Mouse (Mus musculus) layer of hippocampus, adult 9-10 months (tissue): ENCODE measurements around the gene Pax5.

Experiments
- DNase-seq: peaks from one replicate; pipeline ENCODE4 v3.0.0; 2022; ENCODE audit warnings: low spot score

The Pax5 gene

GRCm38 (mm10) chr4:44705967-44706366, 4.3 kb downstream of the Pax5 start:
- no peak for DNase-seq

DNA sequence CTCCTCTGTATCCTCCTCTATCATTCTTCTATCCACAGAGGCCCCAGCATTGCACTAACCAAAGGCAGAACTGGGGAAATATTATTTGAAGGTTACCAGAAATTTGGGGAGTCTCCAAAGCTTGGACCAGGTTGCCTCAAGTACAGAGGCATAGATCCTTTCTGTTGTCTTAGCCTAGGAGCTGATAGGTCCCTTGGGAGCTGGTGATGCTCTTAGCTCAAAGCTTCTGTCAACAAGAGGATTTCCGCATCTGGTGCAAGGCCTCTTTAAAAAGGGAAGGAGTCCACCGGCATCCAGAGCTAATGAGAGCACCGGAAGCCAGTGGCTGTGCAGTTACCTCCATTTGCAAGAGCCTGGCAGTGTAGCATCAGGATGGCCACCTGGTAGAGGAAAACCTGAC, 5.1 kb downstream of the Pax5 start:
- no peak for DNase-seq

DNA sequence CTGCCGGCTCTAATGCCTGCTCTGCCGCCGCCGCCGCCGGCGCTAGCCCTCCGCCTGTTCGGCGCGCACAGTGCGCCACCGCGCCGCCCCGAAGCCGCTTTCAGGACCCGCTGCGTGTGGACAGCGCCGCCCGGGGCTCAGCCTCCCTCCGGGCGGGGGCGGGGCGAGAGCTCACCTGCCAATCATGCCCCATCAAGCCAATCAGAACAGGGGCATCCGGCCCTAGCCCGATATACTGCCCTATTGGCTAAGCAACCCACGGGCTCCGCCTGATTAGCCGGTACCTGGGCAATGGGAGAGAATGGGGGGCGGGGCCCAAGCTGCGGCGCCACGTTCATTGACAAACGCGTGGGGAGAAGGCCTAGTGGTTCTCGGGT, 5.9 kb downstream of the Pax5 start:
- no peak for DNase-seq

GRCm38 (mm10) chr4:44703686-44704368, 6.5 kb downstream of the Pax5 start:
- DNase-seq, result no peak

DNA sequence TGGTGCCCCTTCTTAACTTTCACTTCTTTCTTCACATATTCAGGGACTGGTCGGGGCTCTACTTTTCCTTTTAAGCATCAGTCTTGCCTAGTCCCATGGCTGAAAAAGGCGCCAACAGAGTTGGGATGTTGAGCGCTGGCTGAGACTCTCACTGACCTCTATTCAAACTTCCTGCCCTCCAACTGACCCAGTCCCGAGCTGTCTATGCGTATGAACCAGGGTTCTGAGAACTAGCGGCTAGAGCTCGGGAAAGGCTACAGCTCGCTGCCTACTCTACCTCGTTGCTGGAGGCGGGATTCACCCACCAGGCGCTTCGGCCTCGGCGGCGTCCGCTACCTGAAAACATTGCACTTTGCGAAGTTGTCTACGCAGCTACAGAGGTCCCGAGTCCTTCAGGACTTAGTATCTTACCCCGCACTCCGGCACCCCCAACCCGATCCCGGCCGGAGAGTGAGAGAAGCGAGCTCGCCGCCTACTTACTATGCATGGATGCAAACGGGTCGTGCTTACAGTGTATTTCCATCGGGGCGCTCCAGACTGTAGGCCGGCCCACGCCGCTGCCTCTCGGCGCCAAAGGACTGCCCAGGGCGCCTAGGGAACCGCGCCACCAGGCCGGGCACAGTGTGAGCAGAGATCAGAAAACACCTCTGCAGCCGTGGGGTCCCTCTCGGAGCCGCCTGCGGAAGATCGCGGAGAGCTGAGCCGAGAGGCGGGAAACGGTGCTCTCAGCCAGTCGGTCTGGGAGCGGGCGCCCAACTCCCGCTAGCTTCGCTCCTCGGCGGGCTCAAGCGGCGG, 7.2 kb downstream of the Pax5 start:
- DNase-seq, result no peak

DNA sequence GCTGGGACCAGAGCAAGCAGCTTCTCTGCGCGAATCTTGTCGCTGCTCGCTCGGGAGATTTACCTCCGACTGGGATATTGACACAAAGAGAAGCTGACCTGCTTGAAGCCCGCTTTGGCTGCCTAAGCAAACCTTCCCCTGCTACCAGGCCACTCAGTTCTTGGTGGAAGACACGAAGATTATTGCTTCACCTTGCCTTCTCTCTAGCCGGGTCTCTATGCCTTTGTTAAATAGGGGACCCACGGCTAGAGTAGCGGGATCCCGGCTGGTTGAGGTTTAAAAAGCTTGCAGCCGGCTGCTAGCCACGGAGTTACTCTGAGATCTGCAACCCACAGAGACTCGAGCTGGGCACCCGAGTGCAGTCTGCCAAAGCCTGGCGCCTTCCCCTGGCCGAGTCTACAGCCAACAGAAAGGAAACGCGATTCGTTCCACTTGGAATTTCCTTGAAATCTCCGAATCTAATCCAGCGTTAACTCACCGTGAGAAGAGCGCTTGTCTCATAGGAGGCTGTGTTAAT, 8.2 kb downstream of the Pax5 start:
- DNase-seq, result no peak

GRCm38 (mm10) chr4:44701513-44701912, 8.8 kb downstream of the Pax5 start:
- DNase-seq, result no peak

GRCm38 (mm10) chr4:44696676-44697075, 13.6 kb downstream of the Pax5 start:
- DNase-seq, result no peak

- no peak for DNase-seq
Measured at GRCm38 (mm10) chr4:44694369-44694768, 15.9 kb downstream of the Pax5 start.

GRCm38 (mm10) chr4:44685582-44685981, 24.7 kb downstream of the Pax5 start:
- DNase-seq, result no peak

- DNase-seq, result no peak
Measured at GRCm38 (mm10) chr4:44680242-44680897, 29.9 kb downstream of the Pax5 start.

- DNase-seq, result no peak
Measured at GRCm38 (mm10) chr4:44678641-44679040, 31.6 kb downstream of the Pax5 start.

DNA sequence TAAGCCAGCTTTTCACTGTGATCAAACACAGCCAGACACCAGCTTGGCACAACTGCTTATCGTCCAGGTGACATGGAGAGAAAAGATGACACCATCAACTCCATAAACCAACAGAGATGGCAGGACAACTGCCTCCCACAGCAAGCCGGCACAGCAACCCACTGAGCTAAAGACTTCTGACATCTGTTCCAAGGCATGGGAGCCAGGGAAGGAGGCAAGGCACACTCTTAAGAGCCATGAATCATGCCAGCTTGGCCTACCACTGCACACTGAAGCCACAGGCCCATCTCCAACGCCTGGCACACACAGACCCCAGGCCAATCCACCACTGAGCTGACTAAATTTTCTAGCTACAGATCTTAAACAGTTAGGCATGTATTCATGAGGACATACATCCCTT, 32.3 kb downstream of the Pax5 start:
- no peak for DNase-seq

DNA sequence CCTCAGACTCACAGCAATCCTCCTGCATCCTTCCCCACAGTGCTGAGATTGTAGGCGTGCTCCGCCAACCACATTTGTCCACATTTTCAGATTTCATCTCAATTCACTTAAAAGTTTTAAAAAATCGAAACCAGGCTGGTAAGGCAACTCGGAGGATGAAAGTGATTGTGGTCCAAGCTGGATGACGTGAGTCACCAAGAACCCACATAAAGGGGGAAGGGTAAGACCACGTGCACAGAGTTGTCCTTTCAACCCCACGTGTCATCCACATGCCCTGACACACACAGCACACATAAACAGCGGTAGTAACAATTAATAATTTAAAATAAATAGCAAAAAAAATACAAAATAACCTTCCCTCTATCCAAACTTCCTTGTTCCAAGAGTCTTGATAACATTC, 35.3 kb downstream of the Pax5 start:
- no peak for DNase-seq

DNA sequence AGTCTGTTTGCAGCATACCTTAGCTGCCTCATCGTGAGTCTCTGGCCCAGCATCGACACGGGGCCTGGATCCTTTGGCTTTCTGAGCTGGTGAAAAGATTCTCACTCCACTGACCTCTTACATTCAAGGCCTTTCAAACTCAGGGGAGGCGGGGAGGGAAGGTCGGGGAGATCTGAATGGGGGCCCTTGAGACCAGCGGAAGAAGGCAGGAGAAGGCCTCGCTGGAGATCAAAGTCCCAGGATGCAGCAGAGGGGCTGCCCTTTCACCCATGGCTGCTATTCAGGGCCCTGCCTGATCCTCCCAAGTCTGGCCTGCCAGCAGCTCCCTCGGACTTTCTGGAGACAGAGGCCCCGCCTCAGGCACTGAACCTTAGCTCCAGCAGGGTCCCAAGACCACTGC, 36.6 kb downstream of the Pax5 start:
- no peak for DNase-seq

- DNase-seq, result no peak
Measured at GRCm38 (mm10) chr4:44672216-44672937, 37.9 kb downstream of the Pax5 start.

DNA sequence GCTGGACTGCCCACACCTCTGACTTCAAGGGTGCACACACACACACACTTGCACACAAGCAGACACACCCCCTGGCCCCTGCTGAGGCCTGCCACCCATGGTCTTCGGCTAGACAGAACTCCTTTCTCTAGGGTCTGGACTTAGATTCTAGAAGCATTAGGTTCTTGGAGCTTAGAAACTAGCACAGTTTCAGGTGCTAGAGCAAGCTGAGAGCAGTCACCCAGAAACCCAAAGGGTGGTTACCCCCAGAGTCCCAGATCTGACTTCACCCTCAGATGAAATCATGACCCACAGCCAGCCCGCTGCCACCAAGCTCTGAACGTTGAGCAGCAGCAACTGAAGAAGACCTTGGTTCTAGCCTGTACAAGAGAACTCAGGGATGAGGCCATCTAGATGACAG, 38.8 kb downstream of the Pax5 start:
- DNase-seq, result no peak

GRCm38 (mm10) chr4:44671035-44671434, 39.3 kb downstream of the Pax5 start:
- DNase-seq, result no peak

DNA sequence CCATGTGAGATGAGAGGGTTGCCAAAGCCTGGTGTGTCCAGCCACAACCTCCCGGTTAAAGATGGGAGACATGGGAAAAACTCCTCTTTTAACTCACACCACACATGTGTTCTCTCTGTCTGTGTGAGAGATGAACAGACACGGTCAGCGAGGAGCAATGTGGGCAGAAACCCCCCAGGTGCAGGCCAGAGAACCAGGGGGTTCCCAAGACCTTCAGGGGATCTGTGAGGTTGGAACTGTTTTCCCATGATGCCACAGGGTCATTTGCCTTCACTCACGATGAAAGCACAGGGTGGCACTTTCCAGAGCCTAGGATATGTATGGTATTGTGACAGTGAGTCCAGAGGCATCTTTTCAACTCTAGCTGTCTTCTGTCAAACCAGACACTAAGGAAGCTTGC, 39.9 kb downstream of the Pax5 start:
- DNase-seq, result no peak

GRCm38 (mm10) chr4:44669485-44670181, 40.7 kb downstream of the Pax5 start:
- no peak for DNase-seq

- DNase-seq, result no peak
Measured at GRCm38 (mm10) chr4:44668574-44668973, 41.7 kb downstream of the Pax5 start.

GRCm38 (mm10) chr4:44668172-44668571, 42.1 kb downstream of the Pax5 start:
- DNase-seq, result no peak
